ENCODE assay signal across 8 mouse cellular contexts in genomic region chr4:41618916-41619746, GRCm38 (mm10). TPM values are rescaled to one million over a fixed set of nuclear protein-coding genes. Genes with fewer than 3 reads are reported as not detected.
DNase-seq lines count a peak whose midpoint lies in the region; ATAC-seq and TF ChIP-seq lines count a peak whose summit lies in the region.

No protein-coding gene starts in this region.

- no peaks in the 10 kb centered on the region for H3K4me1 ChIP-seq in heart, embryonic 10.5 days
- H3K4me1 ChIP-seq in intestine, embryonic 16.5 days (ENCODE audit: control insufficient read depth, insufficient read depth, low read length) = no peaks in the 10 kb centered on the region

- H3ac ChIP-seq in C2C12 (ENCODE audit: control insufficient read depth, insufficient read length, low read depth) = no peak overlapping the region

- H3K9ac ChIP-seq in intestine, embryonic 16.5 days (ENCODE audit: low read depth, low read length) = no peak overlapping the region

- ATAC-seq in intestine, embryonic 16.5 days = no peak
- ATAC-seq in megakaryocyte progenitor cell, adult 5-6 weeks (replicated peaks; ENCODE audit: poor library complexity) = no peak

- 56% methylated on average over 12 of the region's 12 CpGs for WGBS in heart, embryonic 10.5 days
- WGBS in intestine, embryonic 16.5 days = 38% methylated on average over 12 of the region's 12 CpGs

- H3K36me3 ChIP-seq in heart, embryonic 10.5 days = no peaks in the 10 kb centered on the region
- no peaks in the 10 kb centered on the region for H3K36me3 ChIP-seq in C2C12 (ENCODE audit: control insufficient read depth, insufficient read depth)
- H3K36me3 ChIP-seq in intestine, embryonic 16.5 days (ENCODE audit: control insufficient read depth, insufficient read depth, low read length) = no peaks in the 10 kb centered on the region

- DNase-seq in heart, adult 18-20 months = peak; percentile 45 to 74
- DNase-seq in heart, embryonic 10.5 days (ENCODE audit: low spot score) = no peak
- DNase-seq in cerebellum, adult 9-10 months = peak; percentile 96
- peak; percentile 31 to 43 for DNase-seq in left cerebral cortex, postnatal 25 days (ENCODE audit: low spot score in 2 of 2)
- DNase-seq in thymus, postnatal 4 days = no peak

- no peak for TF ChIP-seq CTCF in C2C12 (IDR thresholded peaks at IDR 0.05; ENCODE audit: control insufficient read depth, insufficient read depth, insufficient read length)

- no peak overlapping the region for H3K4me3 ChIP-seq in heart, embryonic 10.5 days
- H3K4me3 ChIP-seq in C2C12 (ENCODE audit: insufficient read depth, poor library complexity, severe bottlenecking) = no peak overlapping the region
- H3K4me3 ChIP-seq in intestine, embryonic 16.5 days (ENCODE audit: low read length) = no peak overlapping the region

- no peaks in the 10 kb centered on the region for H3K9me3 ChIP-seq in heart, embryonic 10.5 days
- no peaks in the 10 kb centered on the region for H3K9me3 ChIP-seq in intestine, embryonic 16.5 days (ENCODE audit: control insufficient read depth, low read length)

- no peaks in the 10 kb centered on the region for H3K79me3 ChIP-seq in C2C12 (ENCODE audit: low read depth)

- no peak overlapping the region for H3K27ac ChIP-seq in heart, embryonic 10.5 days
- H3K27ac ChIP-seq in intestine, embryonic 16.5 days (ENCODE audit: low read length) = no peak overlapping the region

- no peaks in the 10 kb centered on the region for H3K79me2 ChIP-seq in C2C12 (ENCODE audit: control insufficient read depth, insufficient read depth)

- H3K27me3 ChIP-seq in heart, embryonic 10.5 days (ENCODE audit: insufficient read depth, poor library complexity, severe bottlenecking) = peaks cover 37% of the 10 kb centered on the region
- H3K27me3 ChIP-seq in C2C12 (ENCODE audit: control insufficient read depth, insufficient read depth, insufficient read length) = no peaks in the 10 kb centered on the region
- no peaks in the 10 kb centered on the region; the same call in 1 of the 2 replicates for H3K27me3 ChIP-seq in intestine, embryonic 16.5 days (replicated peaks; ENCODE audit: control insufficient read depth, insufficient read depth, low read length)

- H3K4me2 ChIP-seq in intestine, embryonic 16.5 days (ENCODE audit: low read depth, low read length) = no peak overlapping the region

- intact Hi-C loops in left cerebral cortex, postnatal 25 days (cut with DNase I) = no loop called here

TF ChIP-seq in C2C12, 6 proteins besides CTCF, POLR2A, EP300 and RAD21:
- TF ChIP-seq USF1 (IDR thresholded peaks at IDR 0.05; ENCODE audit: low read depth) (no peak), FOSL1 (IDR thresholded peaks at IDR 0.05; ENCODE audit: insufficient read depth, low read length, poor library complexity, severe bottlenecking) (no peak), MAX (IDR thresholded peaks at IDR 0.05) (no peak), CEBPB (IDR thresholded peaks at IDR 0.05; ENCODE audit: low read depth) (no peak), MYOD1 (IDR thresholded peaks at IDR 0.05; ENCODE audit: control insufficient read depth, insufficient read length, low read depth) (peak; percentile 65), MYOG (IDR thresholded peaks at IDR 0.05; ENCODE audit: control insufficient read depth, extremely low read depth, insufficient read length) (no peak)

RNA-seq across cellular contexts. Expression of gene Enho, which starts 21.0 kb away (rescaled TPM):
- 10 to 100 TPM in 1 of 2 experiments, 1 to 10 TPM in 1; 9.7 to 11.0 TPM for total RNA-seq in heart, adult 18-20 months (2021)
- polyA plus RNA-seq in heart, embryonic 10.5 days (2016; fragmentation: Nextera tagmentation; extraction: Ambion mirVana) = 5.3 and 8.9 TPM in 2 replicates
- 1.2 TPM for polyA plus RNA-seq in C2C12 (2012; fragmentation: generic; extraction: Trizol)
- 10 to 100 TPM; 54.4 to 63.0 TPM for total RNA-seq in left cerebral cortex, postnatal 25 days (2021)
- polyA plus RNA-seq in intestine, embryonic 16.5 days (2015; fragmentation: Nextera tagmentation; extraction: Ambion mirVana) = 7.6 and 8.7 TPM in 2 replicates
- total RNA-seq in megakaryocyte progenitor cell, adult 5-6 weeks (2015) = not detected in 2 replicates
- not detected in 2 replicates for total RNA-seq in megakaryocyte progenitor cell, adult 5-6 weeks (2017)

RNA-seq across cellular contexts. Expression of gene Dnaic1, which starts 49.6 kb away (rescaled TPM):
- total RNA-seq in heart, adult 18-20 months (2021) = 1 to 10 TPM; 2.7 to 3.8 TPM
- 1.4 and 1.7 TPM in 2 replicates for polyA plus RNA-seq in heart, embryonic 10.5 days (2016; fragmentation: Nextera tagmentation; extraction: Ambion mirVana)
- not detected for polyA plus RNA-seq in C2C12 (2012; fragmentation: generic; extraction: Trizol)
- total RNA-seq in left cerebral cortex, postnatal 25 days (2021) = 1 to 10 TPM; 7.2 to 8.0 TPM
- 3.5 and 4.2 TPM in 2 replicates for polyA plus RNA-seq in intestine, embryonic 16.5 days (2015; fragmentation: Nextera tagmentation; extraction: Ambion mirVana)
- total RNA-seq in megakaryocyte progenitor cell, adult 5-6 weeks (2015) = 0.44 TPM in 1 of 2 replicates, not detected in the other
- total RNA-seq in megakaryocyte progenitor cell, adult 5-6 weeks (2017) = not detected in 2 replicates

RNA-seq across cellular contexts. Expression of gene Fam219a, which starts 49.8 kb away (rescaled TPM):
- 10 to 100 TPM; 11.3 to 12.8 TPM for total RNA-seq in heart, adult 18-20 months (2021)
- polyA plus RNA-seq in heart, embryonic 10.5 days (2016; fragmentation: Nextera tagmentation; extraction: Ambion mirVana) = 1.5 and 2.2 TPM in 2 replicates
- 1.7 TPM for polyA plus RNA-seq in C2C12 (2012; fragmentation: generic; extraction: Trizol)
- total RNA-seq in left cerebral cortex, postnatal 25 days (2021) = 100 to 1,000 TPM; 203 to 209 TPM
- polyA plus RNA-seq in intestine, embryonic 16.5 days (2015; fragmentation: Nextera tagmentation; extraction: Ambion mirVana) = 2.4 and 2.9 TPM in 2 replicates
- 0.98 and 1.1 TPM in 2 replicates for total RNA-seq in megakaryocyte progenitor cell, adult 5-6 weeks (2015)
- total RNA-seq in megakaryocyte progenitor cell, adult 5-6 weeks (2017) = 0.33 and 4.1 TPM in 2 replicates

Comparison
In these comparisons a context has a peak if more than half of its experiments do, and no peak if none do; other contexts are left out.
1. DNase-seq: peak in heart, adult 18-20 months (2 of 2), cerebellum, adult 9-10 months (single experiment) and left cerebral cortex, postnatal 25 days (2 of 2); none in heart, embryonic 10.5 days (single experiment) and thymus, postnatal 4 days (single experiment).
2. RNA of gene Enho, which starts 21.0 kb away (total RNA-seq): 54.4 to 63.0 TPM in left cerebral cortex, postnatal 25 days and 9.7 to 11.0 TPM in heart, adult 18-20 months; not detected in megakaryocyte progenitor cell, adult 5-6 weeks; every median in the first group is over 4 times any median in the second.
3. RNA of gene Fam219a, which starts 49.8 kb away (total RNA-seq): 203 to 209 TPM in left cerebral cortex, postnatal 25 days; 11.3 to 12.8 TPM in heart, adult 18-20 months and 0.33 to 4.1 TPM in megakaryocyte progenitor cell, adult 5-6 weeks; every median in the first group is over 10 times any median in the second.